Mouse (Mus musculus) granulocyte monocyte progenitor cell, adult 5-6 weeks (primary cell): ENCODE results near the gene 4930562C15Rik. TPM values are rescaled to one million over a fixed set of nuclear protein-coding genes. Genes with fewer than 3 reads are reported as not detected.

ENCODE experiments used
- ATAC-seq: replicated peaks from 2 replicates; pipeline ENCODE4 v1.8.0; 2016; ENCODE audit warnings: mild to moderate bottlenecking, moderate TSS enrichment, inconsistent platforms; ENCODE audit not compliant: poor library complexity, severe bottlenecking
- total RNA-seq, 2 experiments: library from RNA; stranded (forward) in 1 of 2; stranded (reverse) in 1 of 2; fragments of 200-712, 200-1000 nt in 1 of 2; fragments of >200 nt in 1 of 2; fragmentation: Nextera tagmentation in 1 of 2; gene quantifications; 2 replicates each; pipeline ENCODE4 v1.2.3; 2014 to 2017

The 4930562C15Rik gene
- total RNA-seq, 2 experiments from 2014 or later = not detected

GRCm38 (mm10) chr16:4885760-4886689, 50.8 kb downstream of the 4930562C15Rik start, which contains the start of gene Mgrn1:
Mgrn1 (plus strand) TSS chr16:4886249.
- ATAC-seq = peak; percentile 85

- ATAC-seq = peak; percentile 28; the same call in 1 of the 2 replicates
Measured at GRCm38 (mm10) chr16:4886690-4887020, 51.4 kb downstream of the 4930562C15Rik start.

DNA sequence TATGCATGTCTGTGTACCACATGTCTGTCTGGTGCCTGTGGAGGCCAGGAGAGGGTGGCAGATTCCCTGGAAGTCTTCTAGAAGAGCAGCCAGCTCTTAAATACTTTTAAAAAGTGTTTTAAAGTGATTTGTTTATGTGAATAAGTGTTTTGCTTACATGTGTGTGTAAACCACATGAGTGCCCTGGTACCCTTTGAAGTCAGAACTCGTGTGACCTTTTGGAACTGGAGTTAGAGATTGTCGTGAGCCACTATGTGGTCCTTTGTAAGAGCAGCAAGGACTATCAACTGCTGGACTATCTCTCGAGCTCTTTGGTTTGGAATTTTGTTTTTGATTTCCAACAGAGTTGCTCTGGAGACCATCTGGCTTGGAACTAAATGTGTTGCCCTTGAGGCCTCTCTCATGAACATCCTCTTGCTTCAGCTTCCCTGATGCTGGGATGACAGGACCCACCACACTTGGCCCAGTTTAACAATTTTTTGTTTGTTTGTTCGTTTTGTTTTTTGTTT, 55.0 kb downstream of the 4930562C15Rik start:
- ATAC-seq = no peak

GRCm38 (mm10) chr16:4892171-4892570, 57.0 kb downstream of the 4930562C15Rik start:
- no peak for ATAC-seq

DNA sequence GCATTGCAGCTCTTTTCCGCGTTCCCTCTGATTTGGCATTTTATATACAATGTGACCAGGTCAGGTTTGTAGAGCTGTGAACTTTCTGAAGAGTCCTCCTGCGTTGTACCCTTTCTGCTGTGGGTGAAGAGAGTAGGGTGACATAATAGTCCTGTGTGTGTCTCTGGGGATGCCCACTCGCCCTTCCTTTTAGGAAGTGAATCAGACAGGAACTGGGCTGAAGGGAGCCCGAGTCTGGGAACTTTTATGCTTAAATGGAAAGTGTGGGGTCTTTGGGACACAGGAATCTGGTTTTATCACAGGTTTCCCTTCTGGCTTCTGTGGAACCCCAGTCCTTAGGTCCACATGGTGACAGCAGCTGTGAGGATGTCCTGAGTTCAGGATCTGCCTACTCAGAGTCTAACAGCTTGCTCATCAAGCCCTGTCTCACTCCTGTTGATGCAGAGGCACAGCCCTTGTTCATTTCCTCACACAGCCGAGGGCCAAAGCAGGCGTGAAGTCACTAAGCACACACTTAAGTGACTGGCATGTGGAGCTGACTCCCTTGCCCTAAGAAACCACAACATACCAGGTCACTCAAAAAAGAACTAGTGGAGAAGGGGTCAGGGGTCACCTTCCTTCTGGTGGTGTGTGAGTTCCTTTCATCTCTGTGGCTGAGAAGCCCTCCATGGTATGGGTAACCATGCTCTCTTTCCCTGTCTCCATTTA, 59.1 kb downstream of the 4930562C15Rik start:
- 0 out of 2 replicates have a peak, but pooled peaks have one; percentile 26 for ATAC-seq

DNA sequence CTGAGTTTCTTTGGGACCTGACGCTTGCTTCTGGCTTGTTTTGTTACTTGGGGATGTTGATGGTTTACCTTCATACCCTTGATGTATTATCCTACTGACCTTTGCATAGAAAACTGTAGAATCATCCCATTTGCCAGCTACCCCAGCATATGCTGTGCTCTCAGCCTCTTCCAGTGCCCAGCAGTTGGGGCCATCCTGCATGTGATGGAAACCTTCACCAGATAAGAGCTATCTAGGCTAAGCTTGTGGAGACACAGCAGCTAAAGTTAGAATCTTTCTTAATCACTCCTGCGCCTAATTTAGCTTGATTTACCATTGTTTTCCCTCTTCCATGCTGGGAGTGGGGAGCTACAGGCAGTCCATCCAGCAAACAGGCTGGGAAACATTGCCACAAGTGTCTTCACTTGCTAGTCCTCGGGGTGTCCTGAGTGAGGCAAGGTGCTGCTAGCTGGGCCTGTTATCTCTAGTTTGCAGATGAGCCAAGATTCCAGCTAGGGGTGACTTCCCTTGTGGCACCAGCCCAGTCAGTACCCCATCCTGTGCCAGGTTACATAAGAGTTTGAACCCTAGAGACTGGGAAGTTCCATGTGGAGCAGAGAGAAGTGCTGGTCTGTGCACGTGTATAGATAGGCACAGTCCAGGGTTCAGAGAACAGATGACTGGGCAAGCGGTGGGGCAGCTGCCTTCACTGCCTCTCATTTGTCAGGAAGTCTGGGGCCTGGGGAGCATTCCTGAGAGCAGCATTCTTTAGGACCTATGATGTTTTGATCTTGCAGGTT, 61.2 kb downstream of the 4930562C15Rik start:
- peak; percentile 77 for ATAC-seq

DNA sequence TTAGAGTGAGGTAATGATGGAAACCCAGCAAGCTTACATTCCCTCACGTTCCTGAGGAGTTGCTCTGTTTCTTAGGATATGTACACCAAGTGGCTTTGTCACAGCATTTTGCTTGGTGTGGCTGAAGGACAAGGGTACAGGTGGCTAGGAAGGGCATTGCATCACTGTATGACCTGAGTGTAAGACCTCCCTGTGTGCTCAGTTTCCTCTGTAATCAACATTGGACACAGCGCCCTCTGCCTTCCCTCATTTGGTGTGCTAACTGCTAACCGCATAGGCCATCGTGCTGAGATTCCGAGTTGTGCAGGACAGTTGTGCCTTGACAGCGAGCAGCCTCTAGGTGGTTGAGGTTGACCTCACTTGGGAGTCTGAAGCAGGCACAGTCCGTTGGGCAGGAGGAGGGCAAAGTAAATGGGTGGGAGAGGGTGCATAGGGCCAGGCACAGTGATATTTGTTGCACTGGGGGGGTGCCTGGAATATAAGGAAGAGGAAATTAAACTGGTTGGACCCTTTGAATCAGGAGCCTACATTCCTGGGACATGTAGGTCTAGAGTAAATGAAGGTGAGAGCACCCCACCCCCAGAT, 62.0 kb downstream of the 4930562C15Rik start:
- peak; percentile 42 for ATAC-seq

DNA sequence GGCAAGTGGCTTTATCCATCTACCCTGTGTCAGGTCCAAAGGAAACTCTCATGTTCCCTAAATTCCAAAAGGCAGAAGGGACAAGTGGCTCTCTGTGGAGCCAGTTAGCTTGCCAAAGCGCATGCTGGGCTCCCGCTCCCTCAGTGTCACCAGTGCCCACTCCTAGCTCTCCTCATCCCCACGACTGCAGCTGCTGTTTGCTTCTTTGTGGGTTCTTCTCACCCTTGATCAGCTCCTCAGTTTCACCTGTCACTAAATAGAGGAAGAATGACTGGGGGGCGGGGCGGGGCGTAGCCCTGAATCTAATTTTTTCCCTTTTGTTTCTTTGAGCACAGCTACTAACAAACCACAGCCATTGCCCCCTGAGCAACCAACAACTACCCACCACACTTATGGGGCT, 63.7 kb downstream of the 4930562C15Rik start:
- ATAC-seq = peak; percentile 25

DNA sequence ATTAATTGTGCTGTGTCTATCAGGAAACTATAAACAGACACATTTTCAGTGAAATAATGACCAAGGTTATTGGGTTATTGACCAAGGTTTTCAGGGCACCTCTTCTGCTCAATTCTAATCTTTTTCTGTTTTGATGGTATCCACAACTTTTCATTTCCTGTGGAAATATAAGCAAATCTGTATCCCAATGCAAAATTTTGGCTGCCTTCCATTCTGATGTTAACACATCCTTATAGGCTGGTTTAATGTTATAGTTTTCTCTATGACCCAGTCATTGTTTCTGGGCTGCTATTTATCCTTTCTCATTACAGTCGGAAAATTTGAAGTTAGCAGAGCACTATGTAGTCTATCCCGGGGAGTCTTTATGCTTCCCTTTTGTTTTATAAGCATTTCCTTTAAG, 64.5 kb downstream of the 4930562C15Rik start:
- no peak for ATAC-seq

DNA sequence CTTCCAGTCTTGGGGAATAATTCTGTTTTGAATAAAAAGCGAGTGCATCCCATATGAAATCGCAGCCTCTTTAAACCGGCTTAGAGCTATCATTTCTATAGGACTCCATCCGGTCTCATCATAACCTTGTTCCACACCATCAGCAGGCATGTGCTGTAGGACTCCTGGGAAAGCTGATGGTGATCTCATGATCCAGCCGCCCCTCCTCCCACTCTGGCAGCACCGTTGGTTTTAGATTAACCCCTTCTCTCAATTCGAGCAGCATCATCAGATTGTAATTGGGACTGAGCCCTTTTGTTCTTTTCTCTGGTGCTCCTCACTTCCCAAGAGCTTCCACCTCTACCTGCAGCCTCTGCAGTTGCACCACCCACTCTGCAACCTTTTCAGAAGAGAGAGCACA, 66.0 kb downstream of the 4930562C15Rik start:
- ATAC-seq = no peak

DNA sequence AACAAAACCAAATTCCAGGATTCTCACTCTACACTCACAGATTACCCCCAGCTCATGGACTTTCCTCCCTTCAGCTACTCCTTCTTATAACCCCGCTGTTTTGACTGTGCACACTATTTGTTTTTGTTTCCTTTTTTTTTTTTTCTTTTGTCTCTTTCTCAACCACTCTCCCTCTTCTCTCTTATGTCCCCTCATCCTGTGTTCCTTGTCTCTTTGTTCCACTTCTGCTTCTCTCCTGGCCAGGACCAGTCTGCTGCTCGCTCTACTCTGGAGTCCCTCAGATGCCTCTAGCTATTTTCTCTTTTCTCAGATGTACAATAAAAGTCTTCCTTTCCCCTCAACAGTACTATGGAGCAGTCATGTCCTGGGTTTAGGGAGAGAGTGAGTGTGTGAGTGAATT, 67.2 kb downstream of the 4930562C15Rik start:
- peak; percentile 71 for ATAC-seq

GRCm38 (mm10) chr16:4903491-4904102, 68.4 kb downstream of the 4930562C15Rik start:
- ATAC-seq = no peak

DNA sequence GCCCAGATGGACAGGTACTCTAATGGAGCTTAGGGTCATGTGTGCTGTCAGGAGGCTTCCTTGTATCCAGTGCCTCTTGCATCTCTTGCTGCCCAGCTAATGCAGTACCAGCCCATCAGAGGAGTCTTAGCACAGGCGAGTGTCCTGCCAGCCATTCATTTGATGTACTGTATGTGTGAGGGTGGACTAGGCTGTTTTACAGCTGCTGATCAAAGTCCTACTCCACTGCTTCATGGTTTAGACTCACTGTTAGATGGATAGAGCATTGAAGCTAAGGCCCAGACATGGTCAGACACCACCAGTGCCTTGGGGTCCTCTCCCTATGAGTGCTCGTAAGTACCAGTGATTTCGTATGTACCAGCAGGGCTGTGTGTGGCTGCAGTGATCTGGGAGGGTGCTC, 69.7 kb downstream of the 4930562C15Rik start:
- ATAC-seq = no peak

DNA sequence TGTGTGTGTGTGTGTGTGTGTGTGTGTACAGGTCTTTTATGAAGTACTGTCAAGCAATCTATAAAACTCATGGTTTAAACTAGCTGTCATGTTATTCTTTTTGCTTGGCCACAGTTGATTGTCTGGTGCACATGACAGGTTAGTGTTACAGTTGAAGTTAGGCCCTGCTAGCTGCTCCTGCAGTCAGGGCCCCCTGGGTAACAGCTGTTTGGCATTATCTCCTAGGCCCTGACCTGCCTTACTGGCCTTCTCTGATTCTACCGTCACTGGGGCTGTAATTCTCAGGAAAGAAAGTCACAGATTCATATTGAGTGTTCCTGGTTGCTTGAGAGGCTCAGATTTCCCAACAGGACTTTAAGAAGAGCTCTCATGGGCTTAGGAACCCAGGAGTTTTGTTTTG, 70.4 kb downstream of the 4930562C15Rik start:
- ATAC-seq = no peak

DNA sequence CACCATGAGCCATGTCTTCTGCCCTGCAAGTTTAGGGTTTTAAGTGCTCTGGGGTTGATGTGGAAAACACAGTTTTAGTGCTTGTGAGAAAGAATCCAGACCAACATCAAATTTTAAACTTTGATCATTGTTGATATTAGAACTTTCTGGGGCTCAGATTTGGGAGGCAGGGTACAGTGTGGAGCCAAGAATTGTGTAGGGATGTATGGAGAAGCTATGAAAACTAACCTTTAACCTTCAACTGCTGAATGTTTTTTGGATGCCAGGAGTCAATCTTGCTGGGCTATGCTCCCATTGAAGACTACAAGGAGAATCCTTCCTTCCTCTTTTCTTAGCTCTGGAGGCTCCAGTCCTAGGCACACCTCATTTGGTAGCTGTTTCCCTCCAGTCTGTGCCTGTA, 71.3 kb downstream of the 4930562C15Rik start:
- ATAC-seq = no peak

DNA sequence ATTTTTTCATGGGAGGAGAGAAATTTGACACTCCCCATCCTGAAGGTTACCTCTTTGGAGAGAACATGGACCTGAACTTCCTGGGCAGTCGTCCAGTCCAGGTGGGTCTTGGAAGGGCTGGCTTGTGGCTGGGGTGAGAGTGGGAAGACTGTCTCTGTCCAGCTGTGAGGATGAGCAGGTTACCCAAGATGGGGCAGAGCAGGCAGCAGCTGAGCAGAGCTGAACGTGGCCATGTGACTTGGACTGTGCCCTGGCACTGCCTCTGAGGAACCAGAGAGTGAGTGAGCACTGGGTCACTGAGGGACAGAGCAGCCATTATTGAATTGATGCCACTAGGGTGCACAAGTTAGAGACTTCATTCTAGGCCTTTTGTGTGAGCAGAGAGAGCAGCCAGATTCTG, 72.2 kb downstream of the 4930562C15Rik start:
- ATAC-seq = peak; percentile 12; the same call in 1 of the 2 replicates

GRCm38 (mm10) chr16:4907972-4908371, 72.8 kb downstream of the 4930562C15Rik start:
- ATAC-seq = peak; percentile 82

DNA sequence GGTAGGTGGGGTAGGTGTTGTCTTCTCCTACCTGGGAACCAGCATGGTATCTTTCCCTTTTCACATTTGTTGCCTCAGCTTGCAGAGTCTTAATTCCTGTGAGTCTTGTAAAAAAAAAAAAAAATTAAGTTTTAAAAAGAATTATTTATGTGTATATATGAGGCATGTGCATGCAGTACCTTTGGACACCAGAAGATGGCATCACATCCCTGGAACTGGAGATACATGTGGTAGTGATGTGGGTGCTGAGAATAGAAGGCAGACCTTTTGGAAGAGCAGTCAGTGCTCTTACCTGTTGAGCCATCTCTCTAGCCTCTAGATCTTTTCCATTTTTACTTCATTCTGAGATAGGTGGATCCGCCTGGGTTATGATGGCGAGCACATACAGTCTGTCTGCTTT, 74.5 kb downstream of the 4930562C15Rik start:
- no peak for ATAC-seq

DNA sequence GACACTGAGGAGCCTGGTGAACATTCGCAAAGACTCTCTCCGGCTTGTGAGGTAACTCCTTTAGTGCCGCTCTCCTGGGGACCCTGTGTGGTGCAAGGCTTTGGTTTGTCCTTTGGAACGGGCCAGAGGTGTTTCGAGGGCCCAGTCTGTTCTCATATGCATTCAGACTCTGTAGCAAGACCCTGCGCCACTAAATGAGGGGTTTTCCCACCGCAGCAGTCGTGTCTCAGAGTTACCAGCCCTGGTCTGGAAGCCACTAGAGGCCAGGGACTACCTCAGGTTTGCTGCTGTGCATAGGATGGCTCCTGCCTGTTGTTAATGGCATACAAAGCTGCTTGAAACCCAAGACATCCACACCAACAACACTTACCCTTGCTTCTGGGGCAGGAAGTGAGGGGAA, 75.5 kb downstream of the 4930562C15Rik start:
- no peak for ATAC-seq
